Mouse (Mus musculus) erythroblast, embryonic 14.5 days (primary cell): ENCODE measurements around the gene Ampd2.

Source experiments
- GATA1 ChIP-seq: IDR thresholded peaks from 2 replicates; pipeline ENCODE4 v1.6.1; 2012; ENCODE audit warnings: low read length, inconsistent platforms, mixed read lengths
- TAL1 ChIP-seq: IDR thresholded peaks from 3 replicates; pipeline ENCODE4 v1.6.1; 2012; ENCODE audit warnings: low read length, inconsistent platforms, mixed read lengths

GRCm38 (mm10) chr3:108062648-108063047, 23.8 kb downstream of the Ampd2 start:
- TF ChIP-seq GATA1 (no peak), TAL1 (no peak)
